Mouse (Mus musculus) lung, adult 18-20 months (tissue): ENCODE results near the gene Wdr35.
"Not testable (repeated sequence)": the region's sequence is repeated elsewhere in the genome, so short reads cannot be mapped to it uniquely, and the experiment has no call there.

Experiments
- DNase-seq, 2 experiments: peaks; one replicate each; pipeline ENCODE4 v3.0.0; 2022; ENCODE audit warnings: mixed read lengths in 2 of 2

Wdr35 gene

GRCm38 (mm10) chr12:8973820-8974465 lies at the start of gene Wdr35:
Wdr35 (plus strand) TSS chr12:8973892.
- DNase-seq: peak; percentile 89 to 93

DNA sequence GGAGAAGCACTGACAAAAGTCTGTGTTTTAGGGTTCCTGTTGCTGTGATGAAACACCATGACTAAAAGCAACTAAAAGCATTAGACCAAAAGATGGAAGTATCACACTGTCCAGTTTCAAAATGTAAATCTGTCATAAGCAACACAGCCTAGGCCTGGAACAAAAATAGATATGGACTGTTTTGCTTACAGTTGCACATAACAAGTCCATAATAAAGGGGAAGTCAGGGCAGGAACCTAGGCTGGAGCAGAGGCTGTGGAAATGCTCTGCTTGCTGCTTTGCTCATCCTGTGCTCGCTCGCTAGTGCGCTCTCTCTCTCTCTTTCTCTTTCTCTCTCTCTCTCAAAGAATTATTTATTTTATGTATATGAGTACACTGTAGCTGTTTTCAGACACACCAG lies 46.0 kb upstream of the Wdr35 start:
- DNase-seq: no peak

- no peak for DNase-seq
Measured at GRCm38 (mm10) chr12:8928766-8929165, 44.9 kb upstream of the Wdr35 start.

DNA sequence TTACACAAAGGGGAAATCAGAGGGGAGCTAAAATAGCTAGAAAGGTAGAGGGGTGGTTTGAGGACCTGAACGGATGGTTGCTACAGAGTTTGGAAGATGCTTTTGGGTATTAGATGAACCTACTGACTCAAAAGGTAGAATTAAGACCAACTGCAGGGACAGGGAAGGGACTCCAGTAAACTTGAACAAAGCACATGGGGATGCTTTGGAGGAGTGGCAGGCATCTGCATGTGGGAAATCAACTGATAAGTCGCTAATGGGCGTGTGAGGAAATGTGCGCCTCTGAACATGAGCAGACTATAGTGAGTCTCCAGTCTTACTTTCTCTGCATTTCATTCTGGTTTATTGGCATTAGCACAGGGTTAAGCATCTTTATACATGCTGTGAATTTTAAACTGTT lies 42.6 kb upstream of the Wdr35 start:
- no peak for DNase-seq

- peak; percentile 42 to 45 for DNase-seq
Measured at GRCm38 (mm10) chr12:8935349-8935748, 38.3 kb upstream of the Wdr35 start.

DNA sequence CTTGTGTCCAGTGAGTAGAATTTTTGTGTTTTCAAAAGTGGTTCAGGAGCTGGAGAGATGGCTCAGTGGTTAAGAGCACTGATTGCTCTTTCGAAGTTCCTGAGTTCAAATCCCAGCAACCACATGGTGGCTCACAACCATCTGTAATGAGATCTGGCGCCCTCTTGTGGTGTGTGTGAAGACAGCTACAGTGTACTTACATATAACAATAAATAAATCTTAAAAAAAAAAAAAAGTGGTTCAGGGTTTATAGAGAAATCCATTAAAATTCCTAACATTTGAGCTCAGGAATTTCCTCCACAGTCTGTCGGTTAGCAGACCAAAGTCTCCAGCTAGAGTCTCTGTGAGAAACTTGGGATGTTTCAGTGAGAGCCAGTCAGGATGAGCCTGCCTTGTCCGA lies 37.5 kb upstream of the Wdr35 start:
- DNase-seq: not testable (repeated sequence)

- no peak for DNase-seq
Measured at GRCm38 (mm10) chr12:8939490-8939889, 34.2 kb upstream of the Wdr35 start.

DNA sequence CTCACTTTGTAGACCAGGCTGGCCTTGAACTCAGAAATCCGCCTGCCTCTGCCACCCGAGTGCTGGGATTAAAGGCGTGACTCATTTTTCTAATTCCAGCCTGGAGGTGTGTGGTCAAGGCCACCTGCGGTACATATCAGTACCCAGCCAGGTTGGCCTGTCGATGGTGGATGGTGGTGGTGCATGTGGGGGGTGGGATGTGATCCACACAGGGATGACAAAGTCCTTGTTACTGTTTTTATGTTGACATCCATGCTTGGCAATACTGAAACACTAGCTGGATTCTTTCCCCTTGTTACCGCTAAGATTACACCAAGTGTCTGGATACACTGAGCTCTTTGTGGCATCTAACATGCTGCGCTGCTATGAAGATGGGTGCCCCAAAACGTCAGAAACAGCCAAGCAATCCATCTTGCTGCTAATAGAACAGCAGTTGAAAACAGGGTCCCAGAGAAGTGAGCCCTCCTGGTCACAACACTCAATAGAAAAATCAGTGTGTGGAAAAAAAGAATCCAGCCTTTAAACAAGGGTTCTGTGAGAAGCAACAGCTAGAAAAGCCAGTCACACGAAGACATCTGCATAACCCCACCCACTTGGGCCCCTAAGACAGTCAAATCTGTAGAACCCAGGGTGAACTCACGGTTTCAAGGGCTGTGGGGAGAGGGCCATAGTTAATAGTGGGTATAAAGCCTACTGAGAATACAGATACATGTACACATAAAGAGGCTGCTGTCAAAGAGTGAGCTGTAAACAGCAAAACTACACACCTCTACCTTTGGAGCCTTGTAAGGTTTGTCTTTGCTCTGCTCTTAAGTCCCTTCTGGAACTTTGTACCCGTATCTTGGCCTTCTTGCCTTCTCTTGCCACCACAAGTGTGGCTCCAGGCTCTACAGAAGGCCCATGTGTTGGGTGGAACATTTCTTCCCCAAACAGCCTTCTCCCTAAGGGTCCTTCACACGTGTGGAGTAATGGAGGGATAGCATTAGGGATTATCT lies 33.4 kb upstream of the Wdr35 start:
- no peak for DNase-seq

GRCm38 (mm10) chr12:8941131-8941615 lies 32.5 kb upstream of the Wdr35 start:
- DNase-seq: no peak

- no peak for DNase-seq
Measured at GRCm38 (mm10) chr12:8941699-8942392, 31.8 kb upstream of the Wdr35 start.

DNA sequence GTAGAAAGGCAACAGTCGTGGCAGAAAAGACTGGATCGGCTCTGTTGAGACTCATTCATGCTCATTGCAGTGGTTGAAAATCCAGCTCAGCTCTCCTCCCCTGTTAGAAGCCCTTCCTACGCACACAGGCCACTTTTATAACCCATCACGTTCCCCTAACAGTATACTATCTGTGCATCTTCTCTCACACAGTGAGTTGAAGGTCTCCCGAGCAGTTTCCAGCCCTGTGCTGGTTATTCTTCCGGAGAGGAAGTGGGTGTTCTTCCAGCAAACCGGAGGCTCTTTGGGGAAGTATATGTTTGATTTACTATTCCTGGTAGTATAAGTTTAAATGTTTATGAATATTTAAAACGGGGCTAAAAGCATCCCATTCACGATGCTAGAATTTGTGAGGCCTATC lies 26.5 kb upstream of the Wdr35 start:
- DNase-seq: no peak

DNA sequence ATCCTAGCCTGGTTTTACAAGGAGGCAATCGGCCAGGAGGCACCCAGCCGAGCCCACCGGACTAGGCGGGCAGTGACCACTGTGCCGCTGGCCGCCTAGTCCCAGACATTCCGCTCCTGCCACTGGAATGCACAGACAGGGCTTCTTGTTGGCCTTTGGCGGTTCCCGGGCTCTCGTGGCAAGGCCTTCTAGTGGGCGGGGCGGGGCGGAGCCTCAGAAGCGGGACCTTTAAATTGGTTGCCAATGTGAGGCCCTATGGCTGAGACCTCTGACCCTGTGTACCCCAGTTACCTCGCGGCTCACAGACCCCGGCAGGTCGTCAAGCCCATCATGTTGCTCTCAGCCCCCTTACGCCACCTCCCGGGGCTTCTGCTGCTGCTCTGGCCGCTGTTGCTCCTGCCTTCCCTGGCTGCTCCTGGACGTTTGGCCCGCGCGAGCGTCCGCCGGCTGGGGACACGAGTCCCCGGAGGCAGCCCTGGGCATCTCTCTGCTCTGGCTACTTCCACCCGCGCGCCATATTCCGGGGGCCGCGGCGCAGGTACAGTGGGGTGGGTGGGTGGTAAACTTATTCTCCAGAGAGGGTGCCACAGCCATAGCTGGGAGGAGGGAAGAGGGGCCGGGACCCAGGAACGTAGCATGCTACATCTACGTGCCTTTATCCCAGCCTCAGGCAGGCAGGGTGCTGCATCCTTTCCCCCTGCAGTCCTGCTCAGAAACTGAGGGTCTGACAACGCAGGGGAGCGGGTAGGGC lies 25.8 kb upstream of the Wdr35 start, which contains the start of gene Matn3:
Matn3 (plus strand) TSS at position 216 of the 751 bp plus-strand sequence.
- peak; percentile 85 to 88 for DNase-seq

DNA sequence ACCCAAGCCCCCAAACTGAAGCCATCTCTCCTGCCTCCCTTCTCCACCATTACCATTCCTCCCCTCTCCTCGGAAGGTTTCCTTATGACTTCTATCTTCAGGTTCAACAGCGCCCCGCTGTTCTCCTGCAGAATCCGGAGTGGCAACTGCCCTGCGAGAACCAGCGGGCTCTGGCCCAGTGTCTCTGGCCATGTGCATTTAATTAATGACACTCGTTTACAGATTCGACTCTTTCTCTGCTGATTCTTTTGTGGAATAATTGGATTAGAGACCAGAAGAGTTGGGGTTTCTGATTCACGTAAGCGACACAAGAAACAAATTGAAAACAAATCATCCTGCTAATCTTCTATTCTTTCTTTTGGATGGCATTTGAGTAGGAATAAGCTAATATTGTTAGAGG lies 20.6 kb upstream of the Wdr35 start:
- DNase-seq: no peak

GRCm38 (mm10) chr12:8954161-8954561 lies 19.5 kb upstream of the Wdr35 start:
- peak; percentile 59 to 84 for DNase-seq

GRCm38 (mm10) chr12:8961607-8962316 lies 11.9 kb upstream of the Wdr35 start:
- DNase-seq: no peak

DNA sequence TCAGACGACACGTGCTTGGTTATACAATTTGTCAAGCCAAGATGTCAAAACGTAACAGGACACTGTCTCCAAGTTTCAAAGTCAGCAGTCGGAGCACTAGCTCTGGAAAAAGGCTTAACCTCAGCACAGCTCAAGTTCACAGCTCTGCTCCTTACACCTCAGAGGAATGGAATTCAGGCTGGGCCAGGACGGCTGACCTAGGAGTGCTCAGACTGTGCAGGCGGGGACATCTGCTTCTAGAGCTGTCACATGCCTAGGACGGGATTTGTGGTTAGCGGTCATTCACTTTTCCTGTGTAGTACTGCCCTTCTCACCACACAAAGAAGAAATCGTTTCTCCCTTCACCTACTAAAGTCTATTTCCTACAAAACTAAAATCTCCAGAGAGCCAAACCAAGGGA lies 3.9 kb upstream of the Wdr35 start:
- DNase-seq: peak; percentile 75 to 83

- DNase-seq: no peak
Measured at GRCm38 (mm10) chr12:8975076-8975475, 1.4 kb downstream of the Wdr35 start.

GRCm38 (mm10) chr12:8993231-8993630 lies 19.5 kb downstream of the Wdr35 start:
- DNase-seq: no peak

GRCm38 (mm10) chr12:8998318-8998717 lies 24.6 kb downstream of the Wdr35 start:
- DNase-seq: no peak

GRCm38 (mm10) chr12:9002038-9002648 lies 28.5 kb downstream of the Wdr35 start:
- DNase-seq: peak; percentile 60 to 63

DNA sequence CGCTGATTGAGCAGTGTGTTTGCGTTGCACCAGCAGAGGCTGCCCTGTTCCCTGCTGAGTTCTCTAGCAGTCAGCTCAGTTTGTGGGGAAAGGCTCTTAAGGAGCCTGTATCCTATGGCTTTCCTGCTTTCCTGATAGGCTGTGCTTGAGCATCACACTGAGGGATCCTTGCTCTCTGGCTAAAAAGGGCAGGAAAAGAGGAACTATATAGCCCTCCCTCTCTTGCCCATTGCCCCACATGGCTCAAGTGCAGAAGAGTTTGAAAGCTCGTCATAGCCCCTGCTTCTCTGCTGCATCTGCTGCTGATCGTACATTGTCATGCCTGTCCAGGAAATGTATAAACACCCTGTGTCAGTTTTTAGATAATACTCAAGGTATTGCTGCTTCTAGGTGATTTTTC lies 33.5 kb downstream of the Wdr35 start:
- no peak for DNase-seq
